Mouse (Mus musculus) limb, embryonic 15.5 days (tissue): ENCODE measurements around the gene Slc9a2. TPM values are rescaled to one million over a fixed set of nuclear protein-coding genes. Genes with fewer than 3 reads are reported as not detected.

Experiments used
- ATAC-seq: fragments of 200-750 bp; cut with Nextera tagmentation; 2 replicates; pipeline ENCODE4 v1.8.0; 2017; ENCODE audit warnings: low read depth, moderate TSS enrichment; ENCODE audit not compliant: insufficient number of reproducible peaks, low FRiP score, low TSS enrichment
- H3K27ac ChIP-seq: fragments of 300-500 bp; sonication (generic); 2 replicates; pipeline ENCODE4 v1.5.1; 2015; ENCODE audit warnings: moderate library complexity, mild to moderate bottlenecking, inconsistent platforms
- H3K27me3 ChIP-seq: fragments of 300-500 bp; sonication (generic); 2 replicates; pipeline ENCODE4 v1.6.1; 2015; ENCODE audit warnings: inconsistent platforms
- H3K36me3 ChIP-seq: fragments of 300-500 bp; sonication (generic); 2 replicates; pipeline ENCODE4 v1.6.1; 2015; ENCODE audit warnings: inconsistent platforms
- H3K4me1 ChIP-seq: fragments of 300-500 bp; sonication (generic); 2 replicates; pipeline ENCODE4 v1.6.1; 2015; ENCODE audit warnings: inconsistent platforms
- H3K4me2 ChIP-seq: fragments of 300-500 bp; sonication (generic); 2 replicates; pipeline ENCODE4 v1.6.1; 2015; ENCODE audit warnings: mild to moderate bottlenecking, inconsistent platforms
- H3K4me3 ChIP-seq: fragments of 300-500 bp; sonication (generic); 2 replicates; pipeline ENCODE4 v1.5.1; 2015; ENCODE audit warnings: mild to moderate bottlenecking, inconsistent platforms
- H3K9ac ChIP-seq: fragments of 300-500 bp; sonication (generic); 2 replicates; pipeline ENCODE4 v1.6.1; 2015; ENCODE audit warnings: inconsistent platforms
- H3K9me3 ChIP-seq: fragments of 300-500 bp; sonication (generic); 2 replicates; pipeline ENCODE4 v1.6.1; 2016; ENCODE audit warnings: inconsistent platforms
- WGBS: fragments of 180-500 bp; shearing (Covaris S2); methylation state at CpG from one replicate; pipeline ENCODE4 v1.1.7; 2015; 5-methylcytosine and 5-hydroxymethylcytosine counted together
- polyA plus RNA-seq: library from polyadenylated mRNA; unstranded; fragments of >200 nt; fragmentation: Nextera tagmentation; extraction: Ambion mirVana; gene quantifications from 2 replicates; pipeline ENCODE4 v1.2.1, GENCODE M21; 2015

Gene Slc9a2
- polyA plus RNA-seq = 0.56 and 1.2 TPM in 2 replicates

DNA sequence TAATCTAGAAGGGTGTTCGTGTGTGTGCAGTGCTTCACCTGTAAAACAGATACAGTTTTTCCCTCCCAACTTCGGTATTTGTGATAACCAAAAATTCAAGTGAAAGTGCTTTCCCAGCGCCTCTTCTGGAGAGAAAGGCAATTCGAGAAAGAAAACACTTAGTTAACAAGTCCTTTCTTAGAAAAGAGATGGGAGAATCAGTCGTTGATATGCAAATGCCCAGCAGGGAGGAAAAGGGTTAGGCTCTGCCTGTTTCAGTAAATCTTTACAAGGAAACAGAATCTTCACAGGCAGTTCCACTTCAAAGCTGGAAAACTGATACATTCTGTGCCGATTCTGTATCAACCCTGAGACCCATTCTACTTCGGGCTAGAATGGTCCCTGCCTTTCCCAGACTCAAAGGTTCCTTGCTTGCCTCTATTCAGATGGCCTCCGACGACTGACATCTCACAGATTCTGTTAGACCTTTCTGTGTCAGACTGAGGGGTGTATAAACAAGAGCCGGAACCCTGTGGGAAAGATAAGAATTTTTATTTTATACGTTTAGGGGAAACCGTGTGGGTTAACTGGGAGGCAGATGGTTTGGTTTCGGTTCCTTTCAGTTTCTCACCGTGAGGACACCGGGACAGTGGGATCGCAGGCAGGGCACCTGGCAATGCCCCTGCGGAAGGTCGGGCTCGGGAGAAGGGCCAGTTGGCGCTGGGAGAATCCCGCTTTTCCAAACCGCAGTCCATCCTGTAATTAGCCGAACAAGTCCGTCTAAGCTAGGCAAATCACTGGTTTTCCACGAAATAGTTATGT lies at the start of gene Slc9a2:
TSS of gene Slc9a2 (plus strand) at position 508 of the 801 bp plus-strand sequence.
- peaks cover 65% of the 10 kb centered on the region for H3K27me3 ChIP-seq
- no peaks in the 10 kb centered on the region for H3K36me3 ChIP-seq
- WGBS = 4% methylated on average over 25 of the region's 25 CpGs
- peak within 1 kb of the TSS; percentile 58 for H3K4me3 ChIP-seq
- 0 out of 2 replicates have a peak within 1 kb of the TSS, but pooled peaks have one; percentile 10 for H3K9ac ChIP-seq
- peak within 1 kb of the TSS; percentile 100 for H3K4me2 ChIP-seq
- H3K27ac ChIP-seq = no peak within 1 kb of the TSS
- peaks cover 20% of the 10 kb centered on the region for H3K4me1 ChIP-seq
- ATAC-seq = no peak
- no peaks in the 10 kb centered on the region for H3K9me3 ChIP-seq

DNA sequence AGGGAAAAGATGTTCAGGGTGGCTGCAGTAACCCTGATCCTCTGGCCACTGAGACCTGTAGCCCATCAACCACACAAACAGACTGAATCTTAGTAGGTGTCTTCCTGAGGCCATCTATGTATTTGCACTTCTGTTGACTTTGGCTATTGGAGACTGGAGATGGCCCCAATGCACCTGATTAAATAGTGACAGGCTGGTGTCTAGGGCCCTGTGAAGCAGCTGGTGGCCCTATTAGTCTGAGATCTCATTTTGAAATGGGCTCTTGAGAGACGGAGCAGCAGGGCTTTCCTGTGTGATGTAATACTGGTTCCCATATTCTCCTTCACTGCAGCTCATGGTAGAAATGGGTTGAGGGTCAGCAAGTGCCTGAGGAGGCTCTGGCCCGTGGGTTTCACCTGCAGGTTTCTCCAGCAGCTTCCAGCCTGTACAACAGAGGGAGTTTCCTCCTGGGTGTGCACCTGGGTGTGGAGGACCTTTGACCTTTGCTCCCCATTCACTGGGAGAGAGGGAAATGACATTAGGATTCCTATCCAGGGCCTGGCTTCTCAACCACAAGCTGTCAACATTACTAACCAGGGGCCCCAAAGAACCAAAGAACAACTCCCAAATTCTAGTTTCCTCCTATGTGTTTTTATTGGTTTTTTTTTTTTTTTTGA lies 47.8 kb upstream of the Slc9a2 start:
- WGBS = 58% methylated on average over 2 of the region's 2 CpGs

GRCm38 (mm10) chr1:40634608-40635007 lies 45.8 kb upstream of the Slc9a2 start:
- ATAC-seq = no peak
- H3K4me2 ChIP-seq = no peak overlapping the region
- no peak overlapping the region for H3K27ac ChIP-seq
- H3K27me3 ChIP-seq = no peaks in the 10 kb centered on the region
- no peaks in the 10 kb centered on the region for H3K9me3 ChIP-seq
- no peak overlapping the region for H3K9ac ChIP-seq
- WGBS = 79% methylated on average over 4 of the region's 4 CpGs
- H3K4me1 ChIP-seq = no peaks in the 10 kb centered on the region
- H3K4me3 ChIP-seq = no peak overlapping the region
- no peaks in the 10 kb centered on the region for H3K36me3 ChIP-seq

More for the DNA sequence above, 47.8 kb upstream of the Slc9a2 start:
- Histone ChIP-seq H3K9ac (no peak overlapping the region), H3K4me1 (no peaks in the 10 kb centered on the region), H3K36me3 (no peaks in the 10 kb centered on the region), H3K27ac (no peak overlapping the region), H3K9me3 (no peaks in the 10 kb centered on the region), H3K4me2 (no peak overlapping the region), H3K27me3 (no peaks in the 10 kb centered on the region), H3K4me3 (no peak overlapping the region)
- ATAC-seq = no peak

- Histone ChIP-seq H3K4me1 (no peaks in the 10 kb centered on the region), H3K9me3 (no peaks in the 10 kb centered on the region), H3K27me3 (no peaks in the 10 kb centered on the region), H3K4me2 (no peak overlapping the region), H3K9ac (no peak overlapping the region), H3K36me3 (no peaks in the 10 kb centered on the region), H3K4me3 (no peak overlapping the region), H3K27ac (no peak overlapping the region)
- WGBS = 67% methylated on average over 2 of the region's 2 CpGs
- no peak for ATAC-seq
Measured at GRCm38 (mm10) chr1:40648234-40648633, 32.1 kb upstream of the Slc9a2 start.

DNA sequence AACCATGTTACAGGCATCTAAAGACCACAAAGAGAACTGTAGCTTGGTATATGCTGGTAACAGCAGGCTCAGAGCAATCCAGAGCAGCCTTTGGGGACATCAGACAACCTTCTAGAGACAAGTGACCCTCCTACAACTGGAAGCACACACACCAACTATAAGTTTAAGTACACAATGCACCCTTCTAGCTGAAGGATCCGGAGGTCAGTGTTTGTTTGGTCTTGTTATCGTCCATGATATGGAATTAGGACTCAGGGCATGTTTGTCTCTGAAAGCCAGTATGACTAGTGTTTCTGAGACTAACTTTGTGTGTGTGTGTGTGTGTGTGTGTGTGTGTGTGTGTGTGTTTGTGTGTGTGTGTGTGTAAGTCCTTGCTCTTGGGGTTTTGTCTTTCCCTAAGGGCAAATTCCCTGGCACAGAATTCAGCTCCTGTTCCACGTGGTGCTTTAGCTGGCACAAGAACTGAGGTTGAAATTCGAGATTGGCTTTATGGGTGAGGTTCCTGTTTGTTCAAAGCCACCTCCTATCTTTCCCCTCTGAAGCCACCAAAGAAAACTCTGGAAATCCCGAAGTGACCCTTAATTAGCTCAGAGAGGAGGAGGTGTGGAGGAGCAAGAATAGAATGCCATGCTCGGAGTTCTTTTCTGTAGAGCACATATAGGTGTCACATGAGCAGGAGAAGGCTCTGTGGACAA lies 29.4 kb upstream of the Slc9a2 start:
- H3K4me2 ChIP-seq = no peak overlapping the region
- no peaks in the 10 kb centered on the region for H3K36me3 ChIP-seq
- H3K27me3 ChIP-seq = no peaks in the 10 kb centered on the region
- H3K27ac ChIP-seq = no peak overlapping the region
- H3K4me3 ChIP-seq = no peak overlapping the region
- H3K4me1 ChIP-seq = no peaks in the 10 kb centered on the region
- no peak for ATAC-seq
- WGBS = 48% methylated on average over 6 of the region's 6 CpGs
- no peaks in the 10 kb centered on the region for H3K9me3 ChIP-seq
- H3K9ac ChIP-seq = no peak overlapping the region

DNA sequence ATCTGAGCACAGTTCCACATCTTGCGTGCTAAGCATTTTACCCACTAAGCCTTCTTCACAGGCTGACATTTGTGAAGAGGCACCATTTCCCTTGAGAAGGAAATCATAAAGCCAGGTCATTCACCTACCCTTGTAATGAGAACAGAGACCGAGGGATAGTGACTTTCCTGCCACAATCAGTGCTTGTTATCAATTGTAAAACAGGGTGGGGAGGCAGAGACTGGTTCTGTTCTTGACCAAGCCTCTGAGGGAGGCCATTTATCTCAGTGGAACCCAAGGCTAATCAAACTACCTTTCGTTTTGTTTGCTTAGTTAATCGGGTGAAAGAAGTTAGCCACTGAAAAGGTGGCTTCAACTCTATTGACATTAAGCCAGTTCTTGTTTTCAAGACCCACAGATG lies 23.3 kb upstream of the Slc9a2 start:
- H3K36me3 ChIP-seq = no peaks in the 10 kb centered on the region
- peaks cover 3% of the 10 kb centered on the region; the same call in 1 of the 2 replicates for H3K4me1 ChIP-seq
- no peak overlapping the region for H3K4me2 ChIP-seq
- H3K4me3 ChIP-seq = no peak overlapping the region
- 85% methylated on average over 4 of the region's 4 CpGs for whole genome bisulfite sequencing
- H3K9ac ChIP-seq = no peak overlapping the region
- no peak for ATAC-seq
- H3K27me3 ChIP-seq = no peaks in the 10 kb centered on the region
- no peak overlapping the region for H3K27ac ChIP-seq
- H3K9me3 ChIP-seq = no peaks in the 10 kb centered on the region

DNA sequence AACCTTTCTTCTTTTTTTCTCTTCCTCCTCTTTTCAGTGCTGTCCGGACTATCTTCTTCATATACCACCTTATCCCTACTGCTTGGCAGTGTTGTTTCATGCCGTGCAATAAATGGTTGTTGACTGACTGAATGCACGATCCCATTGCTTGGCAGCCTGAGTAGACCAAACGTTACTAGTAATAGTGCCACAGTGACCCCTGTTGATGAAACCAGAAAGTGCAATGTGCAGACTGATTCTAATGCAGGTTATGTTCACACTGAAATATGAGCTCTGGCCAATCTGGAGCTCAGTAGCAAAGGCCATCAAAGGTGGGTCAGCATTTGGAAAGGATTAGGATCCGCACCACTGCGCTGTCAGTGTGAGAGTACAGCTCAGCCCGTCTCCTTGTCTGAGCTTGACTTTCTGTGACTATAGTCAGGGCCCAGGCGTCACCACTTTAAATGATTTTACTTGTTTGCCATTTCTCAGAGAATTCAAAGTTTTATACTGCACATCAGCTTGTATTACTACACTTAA lies 22.3 kb upstream of the Slc9a2 start:
- Histone ChIP-seq H3K4me1 (peaks cover 3% of the 10 kb centered on the region; the same call in 1 of the 2 replicates), H3K27ac (no peak overlapping the region), H3K9ac (no peak overlapping the region), H3K4me3 (no peak overlapping the region), H3K4me2 (no peak overlapping the region), H3K27me3 (no peaks in the 10 kb centered on the region), H3K36me3 (no peaks in the 10 kb centered on the region), H3K9me3 (no peaks in the 10 kb centered on the region)
- ATAC-seq = no peak
- WGBS = 38% methylated on average over 8 of the region's 8 CpGs

GRCm38 (mm10) chr1:40659017-40659416 lies 21.4 kb upstream of the Slc9a2 start:
- no peak for ATAC-seq
- Histone ChIP-seq H3K4me1 (peaks cover 3% of the 10 kb centered on the region; the same call in 1 of the 2 replicates), H3K27ac (no peak overlapping the region), H3K4me3 (no peak overlapping the region), H3K36me3 (no peaks in the 10 kb centered on the region), H3K9me3 (no peaks in the 10 kb centered on the region), H3K9ac (no peak overlapping the region), H3K27me3 (no peaks in the 10 kb centered on the region), H3K4me2 (no peak overlapping the region)
- 37% methylated on average over 12 of the region's 12 CpGs for WGBS

DNA sequence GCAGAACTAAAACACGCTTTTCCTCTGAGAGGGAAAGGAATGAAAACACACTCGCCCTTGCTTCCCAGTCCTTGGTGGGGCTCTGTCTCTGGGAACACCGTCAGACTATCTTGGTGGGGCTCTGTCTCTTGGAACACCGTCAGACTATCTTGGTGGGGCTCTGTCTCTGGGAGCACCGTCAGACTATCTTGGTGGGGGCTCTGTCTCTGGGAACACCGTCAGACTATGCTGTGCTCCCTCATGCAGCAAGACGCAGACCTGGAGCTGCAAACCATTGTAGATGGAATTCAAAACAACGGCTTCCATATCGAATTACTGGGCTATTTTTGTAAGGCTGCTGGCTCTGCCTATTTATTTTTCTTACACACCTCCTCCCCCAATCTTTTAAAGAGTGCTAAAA lies 20.9 kb upstream of the Slc9a2 start:
- H3K4me1 ChIP-seq = peaks cover 3% of the 10 kb centered on the region; the same call in 1 of the 2 replicates
- H3K27ac ChIP-seq = no peak overlapping the region
- no peaks in the 10 kb centered on the region for H3K9me3 ChIP-seq
- no peak for ATAC-seq
- WGBS = 48% methylated on average over 9 of the region's 9 CpGs
- no peak overlapping the region for H3K4me3 ChIP-seq
- H3K9ac ChIP-seq = no peak overlapping the region
- no peak overlapping the region for H3K4me2 ChIP-seq
- no peaks in the 10 kb centered on the region for H3K27me3 ChIP-seq
- no peaks in the 10 kb centered on the region for H3K36me3 ChIP-seq

- Histone ChIP-seq H3K4me2 (no peak overlapping the region), H3K4me3 (no peak overlapping the region), H3K27me3 (no peaks in the 10 kb centered on the region), H3K27ac (no peak overlapping the region), H3K9ac (no peak overlapping the region), H3K4me1 (peaks cover 3% of the 10 kb centered on the region; the same call in 1 of the 2 replicates), H3K36me3 (no peaks in the 10 kb centered on the region), H3K9me3 (no peaks in the 10 kb centered on the region)
- ATAC-seq = no peak
- WGBS = 80% methylated on average over 6 of the region's 6 CpGs
Measured at GRCm38 (mm10) chr1:40660838-40661237, 19.5 kb upstream of the Slc9a2 start.

- WGBS = 36% methylated on average over 12 of the region's 12 CpGs
- H3K27me3 ChIP-seq = no peaks in the 10 kb centered on the region
- no peak overlapping the region for H3K4me3 ChIP-seq
- no peak overlapping the region for H3K4me2 ChIP-seq
- H3K27ac ChIP-seq = no peak overlapping the region
- no peaks in the 10 kb centered on the region for H3K36me3 ChIP-seq
- no peaks in the 10 kb centered on the region for H3K4me1 ChIP-seq
- H3K9me3 ChIP-seq = no peaks in the 10 kb centered on the region
- H3K9ac ChIP-seq = no peak overlapping the region
- ATAC-seq = no peak
Measured at GRCm38 (mm10) chr1:40665401-40666370, 14.7 kb upstream of the Slc9a2 start.
